Mouse (Mus musculus) lung, postnatal 36 days (tissue): Measurements from ENCODE around the gene Tex33.
"Not testable (repeated sequence)": the region's sequence is repeated elsewhere in the genome, so short reads cannot be mapped to it uniquely, and the experiment has no call there.

ENCODE experiments used
- DNase-seq: peaks from one replicate; pipeline ENCODE4 v3.0.0; 2022; ENCODE audit warnings: mixed read lengths

Gene Tex33

GRCm38 (mm10) chr15:78369641-78370040, 26.1 kb downstream of the Tex33 start:
- no peak for DNase-seq

- peak; percentile 76 for DNase-seq
Measured at GRCm38 (mm10) chr15:78368926-78369346, 26.8 kb downstream of the Tex33 start.

GRCm38 (mm10) chr15:78367811-78368210, 27.9 kb downstream of the Tex33 start:
- no peak for DNase-seq

- no peak for DNase-seq
Measured at GRCm38 (mm10) chr15:78366875-78367274, 28.8 kb downstream of the Tex33 start.

GRCm38 (mm10) chr15:78365916-78366315, 29.8 kb downstream of the Tex33 start:
- DNase-seq, result no peak

GRCm38 (mm10) chr15:78355548-78355947, 40.2 kb downstream of the Tex33 start:
- DNase-seq, result peak; percentile 28

- DNase-seq, result peak; percentile 84
Measured at GRCm38 (mm10) chr15:78354958-78355357, 40.8 kb downstream of the Tex33 start.

- DNase-seq, result peak; percentile 39
Measured at GRCm38 (mm10) chr15:78351586-78352165, 44.0 kb downstream of the Tex33 start.

- no peak for DNase-seq
Measured at GRCm38 (mm10) chr15:78344567-78344966, 51.1 kb downstream of the Tex33 start.

- no peak for DNase-seq
Measured at GRCm38 (mm10) chr15:78343683-78344082, 52.0 kb downstream of the Tex33 start.

- DNase-seq, result not testable (repeated sequence)
Measured at GRCm38 (mm10) chr15:78340919-78341318, 54.8 kb downstream of the Tex33 start.

- peak; percentile 59 for DNase-seq
Measured at GRCm38 (mm10) chr15:78339627-78340423, 55.9 kb downstream of the Tex33 start.

- no peak for DNase-seq
Measured at GRCm38 (mm10) chr15:78334380-78334779, 61.3 kb downstream of the Tex33 start.

GRCm38 (mm10) chr15:78332981-78333380, 62.7 kb downstream of the Tex33 start:
- DNase-seq, result no peak

GRCm38 (mm10) chr15:78331523-78332340, 64.0 kb downstream of the Tex33 start:
- peak; percentile 47 for DNase-seq

- no peak for DNase-seq
Measured at GRCm38 (mm10) chr15:78330706-78331105, 65.0 kb downstream of the Tex33 start.

- DNase-seq, result not testable (repeated sequence)
Measured at GRCm38 (mm10) chr15:78329972-78330371, 65.7 kb downstream of the Tex33 start.

- DNase-seq, result no peak
Measured at GRCm38 (mm10) chr15:78328520-78329097, 67.1 kb downstream of the Tex33 start.
